Mouse (Mus musculus): ENCODE results near the gene Setd1a.
"Not testable (repeated sequence)": the region's sequence is repeated elsewhere in the genome, so short reads cannot be mapped to it uniquely, and the experiment has no call there.

The Setd1a gene

GRCm38 (mm10) chr7:127766851-127767609, 9.4 kb upstream of the Setd1a start:
- no peak for DNase-seq (ENCODE audit: low spot score in 2 of 2)

DNA sequence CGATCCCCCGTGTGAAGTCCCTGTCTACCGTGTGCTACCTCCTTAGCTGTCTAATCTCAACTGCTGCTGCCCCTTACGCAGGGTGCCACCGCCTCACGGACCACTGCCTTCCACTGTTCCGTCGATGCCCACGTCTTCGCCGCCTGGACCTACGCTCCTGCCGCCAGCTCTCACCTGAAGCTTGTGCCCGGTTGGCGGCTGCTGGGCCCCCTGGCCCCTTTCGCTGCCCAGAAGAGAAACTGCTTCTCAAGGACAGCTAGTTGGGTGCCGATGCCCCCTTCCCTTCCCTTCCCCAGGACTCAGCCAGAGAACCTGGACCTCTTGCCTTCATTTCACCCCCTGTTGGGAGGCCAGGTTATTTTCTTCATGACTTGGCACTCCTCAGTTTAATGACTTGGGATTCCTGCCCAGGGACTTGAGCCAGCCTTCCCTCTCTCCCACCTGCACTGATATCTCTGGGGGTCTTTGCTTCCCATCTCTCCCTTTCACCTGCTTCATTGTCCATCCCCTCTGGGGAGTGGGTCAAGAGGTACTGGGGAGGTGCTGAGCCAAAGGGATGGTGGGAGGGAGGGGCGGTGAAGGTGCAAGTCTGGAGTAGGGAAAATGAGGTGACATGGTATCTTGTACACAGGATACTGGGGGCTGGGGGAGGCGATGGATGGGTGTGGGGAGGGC, 8.7 kb upstream of the Setd1a start:
- no peak for DNase-seq (ENCODE audit: low spot score in 2 of 2)

DNA sequence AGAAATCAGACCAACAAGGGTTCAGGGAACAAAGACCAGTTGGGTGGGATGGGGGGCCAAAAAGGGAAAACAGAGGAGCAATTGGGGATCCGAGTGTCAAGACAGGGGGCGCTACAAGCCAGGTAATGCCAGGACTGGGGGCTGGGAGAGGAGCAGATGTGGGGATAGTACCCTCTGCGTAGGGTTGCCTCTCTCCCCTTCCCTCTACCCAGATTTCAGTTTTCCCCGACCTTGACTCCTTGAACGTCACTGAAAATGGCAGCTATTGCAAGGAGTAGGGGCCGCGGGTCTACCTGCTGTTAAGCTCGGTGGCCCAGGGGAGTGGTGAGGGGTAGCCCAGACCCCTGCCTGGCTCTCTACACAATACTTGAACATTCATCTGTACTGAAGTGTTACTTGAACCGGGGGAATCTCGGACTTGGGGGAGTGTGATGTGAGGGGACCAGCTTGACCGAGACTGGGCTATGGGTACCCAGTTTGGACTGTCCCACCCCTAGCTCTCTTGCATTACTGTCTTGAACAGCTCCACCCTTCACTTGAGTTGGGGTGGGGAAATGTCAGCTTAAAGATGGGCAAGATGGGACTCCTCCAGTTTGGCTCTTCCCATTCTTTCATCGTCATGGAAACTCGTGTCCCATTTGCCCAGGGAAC, 8.0 kb upstream of the Setd1a start:
- no peak for DNase-seq (ENCODE audit: low spot score in 2 of 2)

DNA sequence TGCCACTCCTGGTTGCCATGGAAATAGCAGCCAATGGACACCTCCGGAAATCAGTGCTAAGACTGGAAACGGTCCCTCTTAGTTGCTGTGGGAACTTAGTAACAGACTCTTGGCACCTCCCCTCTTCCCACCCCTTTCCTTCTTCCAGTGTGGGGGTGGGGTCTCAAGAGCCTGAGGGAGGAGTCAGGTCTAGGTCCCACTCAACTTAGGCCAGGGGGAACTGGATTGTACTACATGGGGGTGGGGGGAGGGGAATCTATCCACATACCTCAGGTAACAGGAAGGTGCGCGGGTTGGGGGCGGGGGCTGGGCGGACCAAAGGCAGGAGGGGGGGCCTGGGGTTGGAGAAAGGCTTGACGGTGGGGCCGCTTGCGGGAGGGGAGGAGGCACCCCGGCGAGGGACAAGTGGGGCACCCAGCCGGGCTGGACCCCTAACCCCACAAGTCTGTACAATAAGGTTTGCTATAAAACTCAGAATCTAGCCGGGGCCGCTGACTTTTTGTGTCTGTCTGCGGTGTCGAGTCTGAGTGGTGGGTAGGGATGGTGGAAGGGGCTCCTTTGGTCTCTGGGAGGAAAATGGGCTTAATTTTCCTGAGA, 7.4 kb upstream of the Setd1a start:
- peak; percentile 98 to 99 for DNase-seq (ENCODE audit: low spot score in 2 of 2)

DNA sequence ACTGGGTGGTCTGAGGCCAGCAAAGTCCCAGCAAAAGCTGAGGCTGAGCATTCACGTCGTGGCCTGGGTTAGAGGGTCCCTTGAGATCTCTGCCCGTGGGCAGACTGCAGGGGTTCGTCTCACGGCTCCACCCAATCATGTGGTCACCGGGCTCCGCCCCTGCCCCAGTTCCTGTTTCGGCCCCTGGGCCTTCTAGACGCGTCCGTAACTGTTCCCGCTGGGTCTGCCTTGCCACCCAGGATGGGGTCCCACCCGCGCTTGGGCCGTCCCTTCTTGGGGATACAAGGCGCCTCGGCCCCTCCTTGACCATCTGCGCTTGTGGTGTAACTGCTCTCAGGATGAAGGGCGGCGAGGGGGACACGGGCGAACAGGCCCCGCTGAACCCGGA, 6.8 kb upstream of the Setd1a start, which contains the start of gene Orai3:
Orai3 (plus strand) TSS at position 165 of the 388 bp plus-strand sequence.
- DNase-seq (ENCODE audit: low spot score in 2 of 2), result peak in 1 of 2 experiments; percentile 87

GRCm38 (mm10) chr7:127770039-127770905, 6.2 kb upstream of the Setd1a start:
- no peak for DNase-seq (ENCODE audit: low spot score in 2 of 2)

DNA sequence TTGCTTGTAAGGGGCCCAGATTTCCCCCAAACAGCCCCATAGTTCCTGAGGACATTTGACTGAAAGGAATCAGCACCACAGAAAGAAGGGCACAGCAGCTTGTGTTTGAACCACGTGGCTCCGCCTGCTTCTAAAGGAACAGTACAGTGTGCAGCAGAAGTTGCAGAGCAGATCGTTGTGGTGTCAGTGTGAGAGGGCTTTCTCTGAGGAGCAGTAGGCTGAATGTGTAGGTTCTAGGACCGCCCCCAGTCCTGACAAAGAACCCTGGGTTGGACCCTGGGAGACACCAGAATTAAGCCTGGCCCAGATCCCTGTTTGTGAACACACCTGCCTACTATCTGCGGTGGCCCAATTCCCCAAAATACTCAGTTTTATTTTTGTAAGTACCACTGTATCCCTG, 5.2 kb upstream of the Setd1a start:
- no peak for DNase-seq (ENCODE audit: low spot score in 2 of 2)

GRCm38 (mm10) chr7:127772080-127772479, 4.4 kb upstream of the Setd1a start:
- no peak for DNase-seq (ENCODE audit: low spot score in 2 of 2)

GRCm38 (mm10) chr7:127772557-127772956, 3.9 kb upstream of the Setd1a start:
- no peak for DNase-seq (ENCODE audit: low spot score in 2 of 2)

- DNase-seq (ENCODE audit: low spot score in 2 of 2), result peak in 1 of 2 experiments; percentile 62
Measured at GRCm38 (mm10) chr7:127773664-127774384, 2.6 kb upstream of the Setd1a start.

DNA sequence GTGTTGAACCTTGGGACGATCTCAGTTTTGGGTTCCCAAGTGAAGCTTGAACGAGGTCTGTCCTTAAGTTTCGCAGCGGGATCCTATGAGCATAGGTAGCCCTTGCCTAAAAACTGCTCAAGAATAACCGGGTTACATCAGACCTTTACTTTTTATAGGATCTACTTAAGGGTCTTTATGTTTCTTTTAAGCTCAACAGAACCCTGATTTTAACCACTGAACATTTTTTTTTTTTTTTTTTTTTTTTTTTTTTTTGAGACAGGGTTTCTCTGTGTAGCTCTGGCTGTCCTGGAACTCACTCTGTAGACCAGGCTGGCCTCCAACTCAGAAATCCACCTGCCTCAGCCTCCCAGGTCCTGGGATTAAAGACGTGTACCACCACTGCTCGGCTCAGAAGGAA, 633 bp upstream of the Setd1a start:
- DNase-seq (ENCODE audit: low spot score in 2 of 2), result not testable (repeated sequence)

GRCm38 (mm10) chr7:127776878-127777473, 506 bp downstream of the Setd1a start:
- DNase-seq (ENCODE audit: low spot score in 2 of 2), result peak; percentile 88 to 96

DNA sequence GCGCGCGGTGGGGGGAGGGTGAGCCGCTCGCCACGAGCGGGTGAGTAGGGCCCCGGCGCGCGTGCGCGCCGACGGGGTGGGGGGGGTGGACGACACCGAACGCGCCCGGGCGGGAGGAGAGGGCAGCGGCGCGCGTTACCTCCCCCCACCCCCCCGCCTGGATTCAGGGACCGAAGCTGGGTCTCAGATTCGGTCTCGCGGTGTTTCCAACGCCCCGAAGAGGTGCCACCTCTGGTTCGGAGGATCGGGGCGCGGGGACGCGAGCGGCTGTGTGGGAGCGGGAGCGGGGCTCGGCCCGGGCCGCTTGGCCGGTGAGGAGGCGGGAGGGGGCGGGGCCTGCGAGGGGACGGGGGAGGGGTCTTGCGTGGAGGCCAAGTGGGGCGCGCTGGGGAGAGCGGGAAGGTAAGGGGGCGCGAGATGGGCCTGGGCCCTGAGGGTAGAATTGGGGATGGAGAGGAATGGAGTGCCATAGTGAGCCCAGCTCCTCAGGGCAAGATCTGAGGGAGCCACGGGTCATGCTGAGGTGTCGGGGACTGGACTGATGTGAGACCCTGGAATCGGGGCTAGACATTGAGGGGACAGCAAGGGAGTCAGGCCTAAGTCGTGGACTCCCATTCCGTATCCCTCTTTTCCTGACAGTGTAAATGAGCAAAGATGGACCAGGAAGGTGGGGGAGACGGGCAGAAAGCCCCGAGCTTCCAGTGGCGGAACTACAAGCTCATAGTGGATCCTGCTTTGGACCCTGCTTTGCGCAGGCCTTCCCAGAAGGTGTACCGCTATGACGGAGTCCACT, 1.2 kb downstream of the Setd1a start:
- no peak for DNase-seq (ENCODE audit: low spot score in 2 of 2)

DNA sequence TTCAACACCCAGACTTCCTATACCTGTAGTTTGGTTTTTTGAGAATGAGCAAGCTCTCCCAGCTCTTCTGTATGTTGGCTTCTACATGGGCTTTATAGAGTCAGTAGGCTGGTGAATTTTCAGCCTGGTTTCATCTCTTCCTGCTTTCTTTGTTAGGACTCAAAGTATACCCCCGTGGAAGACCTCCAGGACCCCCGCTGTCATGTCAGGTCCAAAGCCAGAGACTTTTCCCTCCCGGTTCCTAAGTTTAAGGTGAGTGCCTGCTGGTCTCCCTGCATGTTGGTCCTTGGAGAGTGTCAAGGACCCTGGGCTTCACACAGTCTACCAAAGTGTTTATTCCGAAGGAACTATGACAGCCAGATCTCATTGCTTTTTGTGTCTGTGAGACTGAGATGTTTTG, 1.9 kb downstream of the Setd1a start:
- no peak for DNase-seq (ENCODE audit: low spot score in 2 of 2)

DNA sequence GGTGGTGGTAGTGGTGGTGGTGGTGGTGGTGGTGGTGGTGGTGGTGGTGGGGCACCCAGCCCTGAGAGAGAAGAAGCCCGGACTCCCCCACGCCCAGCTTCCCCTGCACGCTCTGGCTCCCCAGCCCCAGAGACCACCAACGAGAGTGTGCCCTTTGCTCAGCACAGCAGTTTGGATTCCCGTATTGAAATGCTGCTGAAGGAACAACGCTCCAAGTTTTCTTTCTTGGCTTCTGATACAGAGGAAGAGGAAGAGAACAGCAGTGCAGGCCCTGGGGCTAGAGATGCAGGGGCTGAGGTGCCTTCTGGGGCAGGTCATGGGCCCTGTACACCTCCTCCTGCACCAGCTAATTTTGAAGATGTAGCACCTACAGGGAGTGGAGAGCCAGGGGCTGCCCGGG, 8.8 kb downstream of the Setd1a start, which contains the start of gene Gm49388:
Gm49388 (plus strand) TSS at position 301 of the 400 bp plus-strand sequence.
- DNase-seq (ENCODE audit: low spot score in 2 of 2), result no peak

GRCm38 (mm10) chr7:127797076-127797845, 20.8 kb downstream of the Setd1a start:
- DNase-seq (ENCODE audit: low spot score in 2 of 2), result no peak

GRCm38 (mm10) chr7:127798591-127798990, 22.1 kb downstream of the Setd1a start:
- no peak for DNase-seq (ENCODE audit: low spot score in 2 of 2)

DNA sequence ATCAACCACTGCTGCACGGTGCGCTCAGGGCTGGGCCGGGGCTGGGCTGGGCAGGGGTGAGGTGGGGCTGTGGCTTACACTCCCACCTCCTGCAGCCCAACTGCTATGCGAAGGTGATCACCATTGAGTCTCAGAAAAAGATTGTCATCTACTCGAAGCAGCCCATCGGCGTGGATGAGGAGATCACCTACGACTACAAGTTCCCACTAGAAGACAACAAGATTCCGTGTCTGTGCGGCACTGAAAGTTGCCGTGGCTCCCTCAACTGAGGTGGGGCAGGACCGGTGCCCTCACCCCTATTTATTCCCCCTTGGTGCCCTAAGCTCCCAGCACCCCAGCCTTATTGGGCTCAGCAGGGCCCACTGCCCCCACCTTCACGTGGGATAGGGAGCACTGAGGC, 22.7 kb downstream of the Setd1a start:
- DNase-seq (ENCODE audit: low spot score in 2 of 2), result no peak

DNA sequence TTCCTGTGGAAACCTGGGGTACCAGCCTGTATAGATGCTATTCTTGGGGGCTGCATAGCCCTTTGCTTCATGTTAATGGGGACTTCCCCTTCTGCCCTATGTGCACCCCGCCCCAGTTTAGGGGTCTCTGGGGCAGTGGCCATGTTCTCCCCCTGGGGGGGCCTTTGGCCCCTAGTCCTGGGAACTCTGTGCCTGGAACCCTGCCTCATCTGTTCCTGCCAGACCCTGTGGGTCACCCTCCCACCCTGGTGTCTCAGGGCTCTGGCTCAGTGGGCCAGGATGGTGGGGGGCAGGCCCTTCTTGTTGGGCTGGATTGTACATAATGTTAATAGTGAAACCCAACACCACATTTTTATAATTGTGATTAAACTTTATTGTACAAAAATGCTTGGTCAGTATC, 23.3 kb downstream of the Setd1a start:
- no peak for DNase-seq (ENCODE audit: low spot score in 2 of 2)

Data from left cerebral cortex, adult 9 months (tissue).